Mouse (Mus musculus): Measurements from ENCODE around the gene Coq4.

- no peak for TF ChIP-seq CTCF (IDR thresholded peaks at IDR 0.05; ENCODE audit: low read depth, low read length)
- no peak for TF ChIP-seq POLR2A (IDR thresholded peaks at IDR 0.05; ENCODE audit: borderline replicate concordance, low read depth, low read length)
Observed at GRCm38 (mm10) chr2:29803400-29803831, 16.1 kb downstream of the Coq4 start.
